Mouse (Mus musculus) kidney, adult 2 months (tissue): ENCODE data around the gene Esrrg.

Experiments used
- CTCF ChIP-seq: fragments of 200-500 bp; conservative IDR thresholded peaks from 2 replicates; pipeline ENCODE4 v1.5.1; 2011; ENCODE audit warnings: low read depth, mild to moderate bottlenecking, control low read depth, low read length, moderate library complexity, mixed read lengths; ENCODE audit not compliant: insufficient read depth, insufficient read length
- POLR2A ChIP-seq: fragments of 200-500 bp; IDR thresholded peaks from one replicate; pipeline ENCODE4 v1.6.1; 2011; ENCODE audit warnings: low read depth, low read length, control low read depth

DNA sequence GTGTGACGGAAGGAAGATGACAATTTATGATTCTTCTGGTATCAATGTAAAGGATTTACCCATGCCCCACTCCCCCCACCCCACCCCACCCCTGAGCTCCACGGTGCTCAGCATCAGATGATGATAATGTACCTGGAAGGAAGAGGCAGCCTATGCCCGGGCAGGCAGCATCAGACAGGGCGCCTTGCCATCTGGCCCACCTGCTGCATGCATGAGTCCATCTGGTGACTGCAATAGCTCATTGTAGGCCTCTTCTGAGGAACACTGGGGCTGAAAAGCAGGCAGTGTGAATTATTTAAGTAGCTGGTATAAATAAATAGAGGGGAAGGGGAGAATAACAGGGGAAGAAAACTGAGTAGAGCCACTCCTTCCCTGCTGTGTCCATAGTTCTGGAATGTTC lies 405.8 kb downstream of the Esrrg start:
- no peak for TF ChIP-seq POLR2A
- TF ChIP-seq CTCF, result no peak
